Mouse (Mus musculus): ENCODE data around the gene Iqce. TPM values are rescaled to one million over a fixed set of nuclear protein-coding genes. Genes with fewer than 3 reads are reported as not detected.

Gene Iqce
- 17.6 TPM for polyA plus RNA-seq (2014; fragmentation: Illumina TruSeq; extraction: RNeasy Lipid Tissue Mini Kit (QIAGEN cat#74804); ENCODE audit: low read depth, low replicate concordance)

DNA sequence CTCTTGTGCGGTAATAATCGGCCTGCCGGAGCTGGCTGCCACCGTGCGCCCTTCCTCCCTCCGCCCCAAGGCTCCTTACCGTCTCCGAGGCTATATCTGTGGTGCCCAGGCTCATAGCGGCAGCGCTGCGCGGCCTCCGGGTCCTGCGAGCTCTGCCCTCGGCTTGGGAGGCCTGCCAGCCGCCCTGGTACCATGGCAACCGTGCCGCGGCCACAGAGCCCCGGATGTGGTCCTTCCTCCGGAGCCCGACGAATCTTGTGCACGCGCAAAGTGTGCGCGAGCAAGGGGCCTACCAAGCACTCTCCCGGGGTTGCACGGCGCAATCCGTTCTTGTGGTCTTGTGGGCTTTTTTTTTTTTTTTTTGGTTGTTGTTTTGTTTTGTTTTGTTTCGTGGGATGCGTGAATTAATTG lies at the start of gene Iqce:
Iqce (minus strand) TSS at position 276 of the 411 bp plus-strand sequence.

DNA sequence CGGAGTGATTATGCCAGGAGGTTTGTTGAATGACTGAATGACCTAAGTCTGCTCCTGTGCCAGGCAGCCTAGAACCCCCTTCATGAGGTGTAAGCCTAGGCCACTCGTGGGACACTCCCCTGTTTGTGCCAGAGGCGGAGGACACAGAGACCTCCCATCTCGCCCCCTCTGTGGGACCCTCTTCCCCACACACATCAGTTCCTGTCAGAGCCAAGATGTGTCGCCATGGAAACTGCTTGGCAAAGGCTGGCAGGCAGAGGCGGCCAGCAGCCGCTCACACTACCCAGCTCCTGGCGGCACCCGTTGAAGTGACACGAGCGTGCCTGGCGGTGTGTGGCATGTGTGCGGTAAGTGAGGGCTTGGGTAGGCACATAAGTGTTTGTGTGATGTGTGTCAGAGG lies 21.6 kb upstream of the Iqce start, which contains the start of gene Amz1:
Amz1 (plus strand) TSS at position 306 of the 400 bp plus-strand sequence.

DNA sequence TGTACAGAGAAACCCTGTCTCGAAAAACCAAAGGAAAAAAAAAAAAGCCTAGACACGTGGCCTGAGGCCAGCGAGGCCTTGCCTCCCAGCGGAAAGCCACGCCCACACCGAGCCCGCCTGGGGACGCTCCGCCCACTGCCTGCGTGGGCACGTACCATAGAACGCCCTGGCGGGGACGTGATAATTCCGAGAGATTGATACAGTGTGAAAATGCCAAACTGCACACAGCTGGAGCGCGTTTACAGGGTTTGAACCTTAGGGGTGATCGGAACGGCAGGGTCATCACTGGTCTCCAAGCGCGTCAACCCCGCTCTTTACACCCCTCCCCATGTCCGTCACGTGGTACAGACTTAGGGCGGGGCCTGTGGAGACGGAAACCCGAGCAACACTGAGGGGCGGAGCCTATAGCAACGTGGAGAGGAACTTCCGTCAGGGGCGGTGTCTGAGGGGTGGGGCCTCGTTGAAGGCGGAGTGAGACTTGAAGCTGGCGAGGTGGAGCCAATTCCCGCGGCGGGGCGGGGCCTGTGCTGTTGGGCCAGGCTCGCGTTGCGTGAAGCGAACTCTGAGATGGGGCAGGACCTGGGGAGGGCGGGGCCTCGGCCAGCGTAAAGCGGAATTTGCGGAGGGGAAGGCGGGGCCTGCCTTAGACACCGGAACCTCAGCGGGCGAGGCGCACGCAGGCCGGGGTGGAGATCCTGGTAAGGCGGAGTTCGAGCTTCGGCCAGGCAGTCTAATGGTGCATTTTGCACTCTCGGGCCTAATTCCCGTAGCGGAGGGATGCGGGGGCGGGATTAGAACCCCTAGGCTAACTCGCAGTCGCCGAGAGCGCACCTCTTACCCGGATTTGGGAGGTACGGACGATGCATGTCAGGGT lies 2.4 kb upstream of the Iqce start, which contains the start of gene Brat1:
Brat1 (plus strand) TSS at position 634 of the 874 bp plus-strand sequence.

DNA sequence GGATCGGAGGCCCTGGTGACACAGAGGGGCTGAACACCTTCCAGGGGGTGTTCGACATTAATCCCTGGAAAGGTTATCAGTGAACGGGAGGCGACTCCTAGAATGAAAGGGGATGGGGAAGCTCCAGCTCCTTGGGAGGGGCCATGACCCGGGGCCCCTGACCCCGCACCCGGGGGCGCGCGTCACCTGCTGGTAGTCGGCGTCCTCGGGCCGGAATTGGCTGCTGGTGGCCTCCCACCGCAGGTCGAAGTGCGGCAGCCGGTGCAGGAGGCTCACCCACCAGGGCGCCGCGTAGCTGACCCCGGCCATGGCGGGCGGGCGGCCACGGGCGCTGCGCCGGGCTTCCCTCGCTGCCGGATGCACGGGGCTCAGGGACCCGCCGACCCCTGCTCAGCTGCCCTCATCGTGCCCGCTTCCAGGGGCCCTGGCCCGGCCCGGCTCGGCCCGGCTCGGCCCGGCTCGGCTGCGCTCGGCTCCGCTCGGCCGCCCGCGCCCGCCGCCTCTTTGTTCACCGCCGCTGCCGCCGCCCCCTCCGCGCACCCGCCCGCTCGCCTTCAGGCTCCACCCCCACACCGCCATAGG lies 53.6 kb downstream of the Iqce start, which contains the start of gene Ttyh3:
Ttyh3 (minus strand) TSS at position 513 of the 582 bp plus-strand sequence.

Other genes with a start within 250 kb of the Iqce start
- gene Chst12, start 196.8 kb downstream of the Iqce start, polyA plus RNA-seq (2014; fragmentation: Illumina TruSeq; extraction: RNeasy Lipid Tissue Mini Kit (QIAGEN cat#74804); ENCODE audit: low read depth, low replicate concordance), result not detected
- not detected for gene Grifin, start 137.3 kb downstream of the Iqce start, polyA plus RNA-seq (2014; fragmentation: Illumina TruSeq; extraction: RNeasy Lipid Tissue Mini Kit (QIAGEN cat#74804); ENCODE audit: low read depth, low replicate concordance)
- gene Lfng, start 95.1 kb downstream of the Iqce start, polyA plus RNA-seq (2014; fragmentation: Illumina TruSeq; extraction: RNeasy Lipid Tissue Mini Kit (QIAGEN cat#74804); ENCODE audit: low read depth, low replicate concordance), result 0.57 TPM
- 0.97 TPM for gene Ttyh3, start 53.3 kb downstream of the Iqce start, polyA plus RNA-seq (2014; fragmentation: Illumina TruSeq; extraction: RNeasy Lipid Tissue Mini Kit (QIAGEN cat#74804); ENCODE audit: low read depth, low replicate concordance)
- gene Brat1, start 2.6 kb upstream of the Iqce start, polyA plus RNA-seq (2014; fragmentation: Illumina TruSeq; extraction: RNeasy Lipid Tissue Mini Kit (QIAGEN cat#74804); ENCODE audit: low read depth, low replicate concordance), result 2.1 TPM
- gene Amz1, start 21.7 kb upstream of the Iqce start, polyA plus RNA-seq (2014; fragmentation: Illumina TruSeq; extraction: RNeasy Lipid Tissue Mini Kit (QIAGEN cat#74804); ENCODE audit: low read depth, low replicate concordance), result not detected
- 8.5 TPM for gene Gna12, start 128.1 kb upstream of the Iqce start, polyA plus RNA-seq (2014; fragmentation: Illumina TruSeq; extraction: RNeasy Lipid Tissue Mini Kit (QIAGEN cat#74804); ENCODE audit: low read depth, low replicate concordance)